Mouse (Mus musculus) heart, embryonic 13.5 days (tissue): ENCODE results near the gene Abcc8. TPM values are rescaled to one million over a fixed set of nuclear protein-coding genes. Genes with fewer than 3 reads are reported as not detected.
A peak's percentile ranks its signal among the peaks of the same experiment; 100 is the strongest.

Source experiments
- ATAC-seq: fragments of 200-750 bp; cut with Nextera tagmentation; 2 replicates; pipeline ENCODE4 v1.8.0; 2017; ENCODE audit warnings: moderate TSS enrichment; ENCODE audit not compliant: insufficient number of reproducible peaks, low FRiP score, low TSS enrichment; ENCODE audit errors: extremely low read depth
- H3K27ac ChIP-seq: fragments of 300-500 bp; sonication (generic); replicated peaks from 2 replicates; pipeline ENCODE4 v1.5.1; 2015; ENCODE audit warnings: moderate library complexity, mild to moderate bottlenecking, inconsistent platforms
- H3K27me3 ChIP-seq: fragments of 300-500 bp; sonication (generic); replicated peaks from 2 replicates; pipeline ENCODE4 v1.6.1; 2015; ENCODE audit warnings: mild to moderate bottlenecking, inconsistent platforms
- H3K36me3 ChIP-seq: fragments of 300-500 bp; sonication (generic); 2 replicates; pipeline ENCODE4 v1.6.1; 2015; ENCODE audit warnings: mild to moderate bottlenecking, inconsistent platforms
- H3K4me1 ChIP-seq: fragments of 300-500 bp; sonication (generic); 2 replicates; pipeline ENCODE4 v1.6.1; 2015; ENCODE audit warnings: inconsistent platforms
- H3K4me2 ChIP-seq: fragments of 300-500 bp; sonication (generic); 2 replicates; pipeline ENCODE4 v1.6.1; 2015; ENCODE audit warnings: inconsistent platforms, mild to moderate bottlenecking, moderate library complexity
- H3K4me3 ChIP-seq: fragments of 300-500 bp; sonication (generic); 2 replicates; pipeline ENCODE4 v1.5.1; 2015; ENCODE audit warnings: moderate library complexity, mild to moderate bottlenecking, inconsistent platforms
- H3K9ac ChIP-seq: fragments of 300-500 bp; sonication (generic); 2 replicates; pipeline ENCODE4 v1.6.1; 2015; ENCODE audit warnings: inconsistent platforms, mild to moderate bottlenecking, moderate library complexity
- H3K9me3 ChIP-seq: fragments of 300-500 bp; sonication (generic); 2 replicates; pipeline ENCODE4 v1.6.1; 2016; ENCODE audit warnings: inconsistent platforms
- WGBS: fragments of 180-500 bp; shearing (Covaris S2); methylation state at CpG from one replicate; pipeline ENCODE4 v1.1.7; 2015; ENCODE audit warnings: mixed read lengths; 5-methylcytosine and 5-hydroxymethylcytosine counted together
- polyA plus RNA-seq: library from polyadenylated mRNA; unstranded; fragments of >200 nt; fragmentation: Nextera tagmentation; extraction: Ambion mirVana; gene quantifications from 2 replicates; pipeline ENCODE4 v1.2.1, GENCODE M21; 2015

The Abcc8 gene
- polyA plus RNA-seq = 8.7 and 9.7 TPM in 2 replicates

GRCm38 (mm10) chr7:46179431-46180275 is at the start of gene Abcc8:
Gene Abcc8 (minus strand): TSS chr7:46180033.
- Histone ChIP-seq H3K27me3 (peaks cover 75% of the 10 kb centered on the region), H3K4me1 (peaks cover 12% of the 10 kb centered on the region), H3K4me3 (peak within 1 kb of the TSS; percentile 59), H3K27ac (no peak within 1 kb of the TSS), H3K9me3 (no peaks in the 10 kb centered on the region), H3K36me3 (no peaks in the 10 kb centered on the region), H3K9ac (peak within 1 kb of the TSS; percentile 75), H3K4me2 (peak within 1 kb of the TSS; percentile 87)
- 2% methylated on average over 67 of the region's 75 CpGs for WGBS
- no peak for ATAC-seq

- Histone ChIP-seq H3K27me3 (0 out of 2 replicates have a peak, but pooled peaks cover 8% of the 10 kb centered on the region), H3K4me2 (no peak overlapping the region), H3K9me3 (no peaks in the 10 kb centered on the region), H3K27ac (no peak overlapping the region), H3K4me3 (no peak overlapping the region), H3K9ac (no peak overlapping the region), H3K36me3 (no peaks in the 10 kb centered on the region), H3K4me1 (peaks cover 14% of the 10 kb centered on the region)
- ATAC-seq = no peak
- WGBS = 36% methylated on average over 4 of the region's 4 CpGs
Observed at GRCm38 (mm10) chr7:46226936-46227335, 47.1 kb upstream of the Abcc8 start.

GRCm38 (mm10) chr7:46226253-46226652 is 46.4 kb upstream of the Abcc8 start:
- no peak overlapping the region for H3K4me3 ChIP-seq
- 32% methylated on average over 7 of the region's 7 CpGs for WGBS
- no peak overlapping the region for H3K9ac ChIP-seq
- no peak overlapping the region for H3K4me2 ChIP-seq
- peaks cover 14% of the 10 kb centered on the region for H3K4me1 ChIP-seq
- ATAC-seq = no peak
- H3K9me3 ChIP-seq = no peaks in the 10 kb centered on the region
- no peaks in the 10 kb centered on the region for H3K36me3 ChIP-seq
- no peak overlapping the region for H3K27ac ChIP-seq
- peaks cover 12% of the 10 kb centered on the region; the same call in 1 of the 2 replicates for H3K27me3 ChIP-seq

- Histone ChIP-seq H3K4me1 (no peaks in the 10 kb centered on the region), H3K4me2 (no peak overlapping the region), H3K36me3 (no peaks in the 10 kb centered on the region)
Observed at GRCm38 (mm10) chr7:46220591-46221129, 40.8 kb upstream of the Abcc8 start.

GRCm38 (mm10) chr7:46218415-46218814 is 38.6 kb upstream of the Abcc8 start:
- Histone ChIP-seq H3K4me1 (no peaks in the 10 kb centered on the region), H3K9ac (no peak overlapping the region), H3K36me3 (no peaks in the 10 kb centered on the region), H3K4me3 (no peak overlapping the region), H3K4me2 (no peak overlapping the region), H3K9me3 (no peaks in the 10 kb centered on the region), H3K27me3 (peaks cover 52% of the 10 kb centered on the region), H3K27ac (no peak overlapping the region)
- no peak; the same call in 1 of the 2 replicates for ATAC-seq
- WGBS = 22% methylated on average over 11 of the region's 11 CpGs

More at GRCm38 (mm10) chr7:46220591-46221129, 40.8 kb upstream of the Abcc8 start:
- no peak overlapping the region for H3K4me3 ChIP-seq
- no peak for ATAC-seq
- 66% methylated on average over 8 of the region's 8 CpGs for WGBS
- H3K9ac ChIP-seq = no peak overlapping the region
- peaks cover 49% of the 10 kb centered on the region for H3K27me3 ChIP-seq
- no peaks in the 10 kb centered on the region for H3K9me3 ChIP-seq
- no peak overlapping the region for H3K27ac ChIP-seq

GRCm38 (mm10) chr7:46216481-46216880 is 36.6 kb upstream of the Abcc8 start:
- H3K4me1 ChIP-seq = no peaks in the 10 kb centered on the region
- 64% methylated on average over 2 of the region's 2 CpGs for WGBS
- ATAC-seq = no peak
- no peaks in the 10 kb centered on the region for H3K9me3 ChIP-seq
- no peaks in the 10 kb centered on the region for H3K36me3 ChIP-seq
- H3K4me3 ChIP-seq = no peak overlapping the region
- no peak overlapping the region for H3K9ac ChIP-seq
- no peak overlapping the region for H3K4me2 ChIP-seq
- peaks cover 53% of the 10 kb centered on the region for H3K27me3 ChIP-seq
- H3K27ac ChIP-seq = no peak overlapping the region

- Histone ChIP-seq H3K36me3 (no peaks in the 10 kb centered on the region), H3K4me3 (no peak overlapping the region), H3K27ac (no peak overlapping the region), H3K9me3 (no peaks in the 10 kb centered on the region), H3K27me3 (peaks cover 23% of the 10 kb centered on the region; the same call in 1 of the 2 replicates), H3K9ac (no peak overlapping the region), H3K4me1 (no peaks in the 10 kb centered on the region), H3K4me2 (no peak overlapping the region)
- no peak for ATAC-seq
- whole genome bisulfite sequencing = 80% methylated on average over 6 of the region's 6 CpGs
Observed at GRCm38 (mm10) chr7:46210276-46210675, 30.4 kb upstream of the Abcc8 start.

GRCm38 (mm10) chr7:46208131-46208530 is 28.3 kb upstream of the Abcc8 start:
- Histone ChIP-seq H3K27me3 (peaks cover 21% of the 10 kb centered on the region; the same call in 1 of the 2 replicates), H3K36me3 (no peaks in the 10 kb centered on the region), H3K9me3 (no peaks in the 10 kb centered on the region), H3K4me1 (no peaks in the 10 kb centered on the region), H3K4me2 (no peak overlapping the region), H3K27ac (no peak overlapping the region), H3K4me3 (no peak overlapping the region), H3K9ac (no peak overlapping the region)
- WGBS = 85% methylated on average over 8 of the region's 8 CpGs
- no peak for ATAC-seq

- no peak overlapping the region for H3K9ac ChIP-seq
- H3K4me1 ChIP-seq = 0 out of 2 replicates have a peak, but pooled peaks cover 3% of the 10 kb centered on the region
- H3K9me3 ChIP-seq = no peaks in the 10 kb centered on the region
- peaks cover 25% of the 10 kb centered on the region for H3K27me3 ChIP-seq
- WGBS = 67% methylated on average over 6 of the region's 6 CpGs
- no peaks in the 10 kb centered on the region for H3K36me3 ChIP-seq
- H3K27ac ChIP-seq = no peak overlapping the region
- H3K4me3 ChIP-seq = no peak overlapping the region
- no peak for ATAC-seq
- H3K4me2 ChIP-seq = no peak overlapping the region
Observed at GRCm38 (mm10) chr7:46204775-46205174, 24.9 kb upstream of the Abcc8 start.

- H3K4me2 ChIP-seq = no peak overlapping the region
- no peak overlapping the region for H3K4me3 ChIP-seq
- H3K9ac ChIP-seq = no peak overlapping the region
- peaks cover 21% of the 10 kb centered on the region for H3K27me3 ChIP-seq
- no peak for ATAC-seq
- H3K36me3 ChIP-seq = no peaks in the 10 kb centered on the region
- WGBS = 41% methylated on average over 11 of the region's 11 CpGs
- H3K9me3 ChIP-seq = no peaks in the 10 kb centered on the region
- no peak overlapping the region for H3K27ac ChIP-seq
- H3K4me1 ChIP-seq = 0 out of 2 replicates have a peak, but pooled peaks cover 3% of the 10 kb centered on the region
Observed at GRCm38 (mm10) chr7:46204046-46204471, 24.2 kb upstream of the Abcc8 start.

- ATAC-seq = no peak
Observed at GRCm38 (mm10) chr7:46201649-46202048, 21.8 kb upstream of the Abcc8 start.

More at GRCm38 (mm10) chr7:46201649-46202048, 21.8 kb upstream of the Abcc8 start:
- H3K9me3 ChIP-seq = no peaks in the 10 kb centered on the region
- WGBS = 33% methylated on average over 14 of the region's 14 CpGs
- 0 out of 2 replicates have a peak overlapping the region, but pooled peaks have one; percentile 1 for H3K9ac ChIP-seq
- H3K4me2 ChIP-seq = no peak overlapping the region; the same call in 1 of the 2 replicates
- no peaks in the 10 kb centered on the region for H3K36me3 ChIP-seq
- H3K4me3 ChIP-seq = no peak overlapping the region
- H3K4me1 ChIP-seq = 0 out of 2 replicates have a peak, but pooled peaks cover 3% of the 10 kb centered on the region
- peaks cover 11% of the 10 kb centered on the region for H3K27me3 ChIP-seq
- no peak overlapping the region for H3K27ac ChIP-seq
